Mouse (Mus musculus): Measurements from ENCODE around the gene Olfr872. TPM values are rescaled to one million over a fixed set of nuclear protein-coding genes. Genes with fewer than 3 reads are reported as not detected.

Gene Olfr872
- polyA plus RNA-seq, 1 experiment from 2014 or later, result not detected

GRCm38 (mm10) chr9:20298232-20298631 lies 61.3 kb downstream of the Olfr872 start, which contains the start of gene Olfr873:
TSS of gene Olfr873 (plus strand) at chr9:20298532.
- Histone ChIP-seq H3K4me1 (ENCODE audit: control insufficient read depth, insufficient read depth, low read length) (no peaks in the 10 kb centered on the region), H3K27ac (ENCODE audit: low read depth, low read length) (no peak within 1 kb of the TSS), H3K9ac (ENCODE audit: low read length) (no peak within 1 kb of the TSS), H3K27me3 (replicated peaks; ENCODE audit: control insufficient read depth, insufficient read depth, low read length) (no peaks in the 10 kb centered on the region), H3K4me2 (ENCODE audit: low read length) (no peak within 1 kb of the TSS), H3K4me3 (ENCODE audit: low read depth, low read length) (no peak within 1 kb of the TSS), H3K9me3 (replicated peaks; ENCODE audit: control insufficient read depth, low read length) (no peaks in the 10 kb centered on the region), H3K36me3 (ENCODE audit: control insufficient read depth, insufficient read depth, low read length) (no peaks in the 10 kb centered on the region)
- DNase-seq (ENCODE audit: low spot score), result no peak
- ATAC-seq, result no peak
- 88% methylated on average over 1 of the region's 1 CpGs for WGBS

Other genes starting within 250 kb of the Olfr872 start
- not detected in 2 replicates for gene Olfr866, start 209.1 kb upstream of the Olfr872 start, polyA plus RNA-seq (2014; fragmentation: Nextera tagmentation; extraction: Ambion mirVana)
- gene Olfr867, start 179.6 kb upstream of the Olfr872 start, polyA plus RNA-seq (2014; fragmentation: Nextera tagmentation; extraction: Ambion mirVana), result not detected in 2 replicates
- gene Olfr868, start 138.5 kb upstream of the Olfr872 start, polyA plus RNA-seq (2014; fragmentation: Nextera tagmentation; extraction: Ambion mirVana), result not detected in 2 replicates
- not detected in 2 replicates for gene Olfr869, start 108.1 kb upstream of the Olfr872 start, polyA plus RNA-seq (2014; fragmentation: Nextera tagmentation; extraction: Ambion mirVana)
- not detected in 2 replicates for gene Olfr870, start 63.1 kb upstream of the Olfr872 start, polyA plus RNA-seq (2014; fragmentation: Nextera tagmentation; extraction: Ambion mirVana)
- not detected in 2 replicates for gene Olfr871, start 24.9 kb upstream of the Olfr872 start, polyA plus RNA-seq (2014; fragmentation: Nextera tagmentation; extraction: Ambion mirVana)
- gene Olfr39, start 45.2 kb downstream of the Olfr872 start, polyA plus RNA-seq (2014; fragmentation: Nextera tagmentation; extraction: Ambion mirVana), result not detected in 2 replicates
- gene Olfr873, start 61.4 kb downstream of the Olfr872 start, polyA plus RNA-seq (2014; fragmentation: Nextera tagmentation; extraction: Ambion mirVana), result not detected in 2 replicates
- gene Olfr18, start 99.0 kb downstream of the Olfr872 start, polyA plus RNA-seq (2014; fragmentation: Nextera tagmentation; extraction: Ambion mirVana), result not detected in 2 replicates
- 53.9 and 58.6 TPM in 2 replicates for gene Zfp560, start 148.1 kb downstream of the Olfr872 start, polyA plus RNA-seq (2014; fragmentation: Nextera tagmentation; extraction: Ambion mirVana)
- 26.5 and 32.4 TPM in 2 replicates for gene Zfp26, start 223.0 kb downstream of the Olfr872 start, polyA plus RNA-seq (2014; fragmentation: Nextera tagmentation; extraction: Ambion mirVana)

Measured in forebrain, embryonic 14.5 days (tissue).